Mouse (Mus musculus): Measurements from ENCODE around the gene Mthfr. TPM values are rescaled to one million over a fixed set of nuclear protein-coding genes. Genes with fewer than 3 reads are reported as not detected.
A peak's percentile ranks its signal among the peaks of the same experiment; 100 is the strongest.

Mthfr gene
- total and polyA plus RNA-seq, 3 experiments: 7.4 to 15.5 TPM; not detected in 1

DNA sequence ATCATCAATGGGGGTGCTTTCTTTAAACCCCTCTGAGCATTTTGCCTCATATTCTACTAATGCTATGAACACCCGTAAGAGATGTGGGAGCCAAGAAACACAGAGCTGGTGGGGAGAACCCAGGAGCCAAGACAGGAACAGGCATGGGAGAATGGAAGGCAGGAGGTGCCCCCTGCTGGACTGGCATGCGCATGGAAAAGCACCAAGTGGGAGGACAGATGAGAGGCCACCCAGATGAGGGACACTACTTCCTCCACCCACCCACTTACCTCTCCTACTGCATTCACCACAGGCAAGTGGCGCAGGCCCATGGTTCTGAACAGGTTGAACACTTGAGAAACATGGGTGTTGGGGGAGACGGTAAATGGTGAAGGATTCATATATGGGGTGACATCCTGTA, 30.5 kb upstream of the Mthfr start:
- Histone ChIP-seq H3K9me3 (replicated peaks; ENCODE audit: insufficient read depth, low read length) (no peaks in the 10 kb centered on the region), H3K27ac (ENCODE audit: control insufficient read depth, low read depth, low read length) (no peak overlapping the region), H3K4me3 (ENCODE audit: control insufficient read depth in 1 of 2, insufficient read depth in 1 of 2, low read depth in 2 of 2, low read length in 2 of 2) (no peak overlapping the region), H3K36me3 (ENCODE audit: control insufficient read depth in 1 of 2, insufficient read depth in 2 of 2, low read length in 2 of 2) (no peaks in the 10 kb centered on the region; a peak in 1 of 4 replicates), H3K9ac (ENCODE audit: control insufficient read depth, low read depth, low read length, poor library complexity, severe bottlenecking) (no peak overlapping the region), H3K4me1 (ENCODE audit: control insufficient read depth in 1 of 2, insufficient read depth in 2 of 2, low read length in 2 of 2) (no peaks in the 10 kb centered on the region), H3K27me3 (ENCODE audit: control insufficient read depth in 1 of 2, insufficient read depth in 2 of 2, low read length in 2 of 2) (no peaks in the 10 kb centered on the region), H3K79me2 (ENCODE audit: control insufficient read depth, insufficient read depth, low read length, poor library complexity) (no peaks in the 10 kb centered on the region)
- peak; percentile 31 for DNase-seq (ENCODE audit: low read depth, low spot score)
- TF ChIP-seq BHLHE40 (IDR thresholded peaks at IDR 0.05; ENCODE audit: borderline replicate concordance, low read depth, low read length) (no peak), MYC (IDR thresholded peaks at IDR 0.05; ENCODE audit: low read depth, low read length) (no peak), CHD2 (IDR thresholded peaks at IDR 0.05; ENCODE audit: low read length) (no peak), CTCF (IDR thresholded peaks at IDR 0.05 in 2 of 3, conservative IDR thresholded peaks at IDR 0.05 in 1 of 3; ENCODE audit: control insufficient read depth in 1 of 3, insufficient read depth in 1 of 3, low read depth in 2 of 3, low read length in 3 of 3, poor library complexity in 1 of 3, severe bottlenecking in 1 of 3) (peak; percentile 45 to 73 (median 64)), SMC3 (IDR thresholded peaks at IDR 0.05; ENCODE audit: low read depth, low read length) (peak; percentile 58), POLR2A (IDR thresholded peaks at IDR 0.05; ENCODE audit: control insufficient read depth in 1 of 2, insufficient read depth in 1 of 2, low read depth in 1 of 2, low read length in 2 of 2, poor library complexity in 1 of 2) (no peak), MAFK (IDR thresholded peaks at IDR 0.05; ENCODE audit: borderline replicate concordance, low read depth, low read length) (no peak), ZNF384 (IDR thresholded peaks at IDR 0.05; ENCODE audit: low read depth, low read length) (no peak), GABPA (IDR thresholded peaks at IDR 0.05; ENCODE audit: low read depth, low read length) (no peak), RAD21 (IDR thresholded peaks at IDR 0.05; ENCODE audit: low read depth, low read length) (peak; percentile 49), ZC3H11A (IDR thresholded peaks at IDR 0.05; ENCODE audit: low read depth, low read length) (0 out of 2 replicates have a peak, but pooled peaks have one; percentile 4)

DNA sequence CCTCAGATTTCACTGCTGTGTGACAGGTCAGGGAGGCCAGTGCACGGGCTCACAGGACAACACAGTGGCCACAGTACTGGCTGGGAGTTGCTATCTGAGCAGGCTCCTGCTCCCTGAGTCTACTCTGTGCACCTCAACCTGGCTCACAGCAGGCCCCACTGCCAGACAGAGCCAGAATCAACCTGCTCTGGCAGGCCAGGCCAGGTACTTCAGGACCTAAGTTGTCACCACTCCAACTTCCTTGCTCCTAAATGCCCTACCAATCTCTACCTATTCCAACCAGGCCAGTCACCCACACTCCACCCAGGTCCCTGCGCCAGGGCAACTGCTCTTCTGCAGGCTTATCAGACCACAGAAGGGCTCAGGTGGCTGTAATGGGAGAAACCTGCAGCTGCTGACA, 29.2 kb upstream of the Mthfr start:
- H3K9ac ChIP-seq (ENCODE audit: control insufficient read depth, low read depth, low read length, poor library complexity, severe bottlenecking): no peak overlapping the region
- H3K27me3 ChIP-seq (ENCODE audit: control insufficient read depth in 1 of 2, insufficient read depth in 2 of 2, low read length in 2 of 2): no peaks in the 10 kb centered on the region
- no peak overlapping the region for H3K4me3 ChIP-seq (ENCODE audit: control insufficient read depth in 1 of 2, insufficient read depth in 1 of 2, low read depth in 2 of 2, low read length in 2 of 2)
- H3K9me3 ChIP-seq (replicated peaks; ENCODE audit: insufficient read depth, low read length): no peaks in the 10 kb centered on the region
- no peak for DNase-seq (ENCODE audit: low read depth, low spot score)
- H3K4me1 ChIP-seq (ENCODE audit: control insufficient read depth in 1 of 2, insufficient read depth in 2 of 2, low read length in 2 of 2): no peaks in the 10 kb centered on the region
- no peaks in the 10 kb centered on the region for H3K79me2 ChIP-seq (ENCODE audit: control insufficient read depth, insufficient read depth, low read length, poor library complexity)
- no peak overlapping the region for H3K27ac ChIP-seq (ENCODE audit: control insufficient read depth, low read depth, low read length)
- no peaks in the 10 kb centered on the region; a peak in 1 of 4 replicates for H3K36me3 ChIP-seq (ENCODE audit: control insufficient read depth in 1 of 2, insufficient read depth in 2 of 2, low read length in 2 of 2)
- TF ChIP-seq RCOR1 (IDR thresholded peaks at IDR 0.05; ENCODE audit: low read depth, low read length) (no peak), USF2 (IDR thresholded peaks at IDR 0.05; ENCODE audit: borderline replicate concordance in 1 of 2, insufficient read depth in 1 of 2, low read depth in 1 of 2, low read length in 2 of 2) (no peak), TBP (IDR thresholded peaks at IDR 0.05; ENCODE audit: low read depth, low read length) (no peak), USF1 (IDR thresholded peaks at IDR 0.05; ENCODE audit: low read depth, low read length) (no peak), ZKSCAN1 (IDR thresholded peaks at IDR 0.05; ENCODE audit: low read depth, low read length) (no peak), MEF2A (IDR thresholded peaks at IDR 0.05; ENCODE audit: extremely low read depth, insufficient replicate concordance, low read depth, low read length, poor library complexity, severe bottlenecking) (no peak), CHD2 (IDR thresholded peaks at IDR 0.05; ENCODE audit: low read length) (no peak), ZNF384 (IDR thresholded peaks at IDR 0.05; ENCODE audit: low read depth, low read length) (no peak), CHD1 (IDR thresholded peaks at IDR 0.05; ENCODE audit: low read depth, low read length) (no peak), MAX (IDR thresholded peaks at IDR 0.05; ENCODE audit: low read length) (no peak), HCFC1 (IDR thresholded peaks at IDR 0.05; ENCODE audit: low read depth, low read length) (no peak), RAD21 (IDR thresholded peaks at IDR 0.05; ENCODE audit: low read depth, low read length) (no peak), KAT2A (conservative IDR thresholded peaks at IDR 0.05; ENCODE audit: low read depth, low read length) (no peak), SMC3 (IDR thresholded peaks at IDR 0.05; ENCODE audit: low read depth, low read length) (no peak), EP300 (IDR thresholded peaks at IDR 0.05; ENCODE audit: low read depth in 1 of 2, low read length in 2 of 2) (no peak), POLR2AphosphoS2 (IDR thresholded peaks at IDR 0.05; ENCODE audit: low read length) (no peak), ZMIZ1 (IDR thresholded peaks at IDR 0.05; ENCODE audit: low read depth, low read length) (no peak), ZC3H11A (IDR thresholded peaks at IDR 0.05; ENCODE audit: low read depth, low read length) (no peak), POLR2AphosphoS5 (IDR thresholded peaks at IDR 0.05; ENCODE audit: borderline replicate concordance, low read depth, low read length) (no peak), MXI1 (IDR thresholded peaks at IDR 0.05; ENCODE audit: low read depth, low read length) (no peak)
